Mouse (Mus musculus): Measurements from ENCODE around the gene Scn3b.

DNA sequence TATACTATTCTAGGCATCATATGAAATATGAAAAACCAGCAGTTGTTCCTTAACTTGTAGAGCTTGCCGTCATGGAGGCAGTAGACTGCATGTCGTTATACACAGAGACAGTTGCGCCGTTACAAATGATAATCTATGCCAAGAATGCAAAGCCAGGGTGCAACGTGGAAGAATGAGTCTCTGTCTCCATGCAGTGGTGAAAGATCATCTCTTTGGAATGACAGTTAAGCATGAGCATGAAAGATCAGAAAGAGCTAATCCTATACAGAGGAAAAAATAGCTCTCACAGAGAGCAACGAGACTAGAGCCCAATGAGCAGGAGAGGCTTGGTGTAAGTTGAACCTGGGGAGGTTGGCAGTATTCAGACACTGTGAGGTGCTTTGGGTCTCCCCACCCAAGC lies 22.3 kb upstream of the Scn3b start:
- TF ChIP-seq EP300 (IDR thresholded peaks at IDR 0.05; ENCODE audit: low read depth) (no peak), CTCF (IDR thresholded peaks at IDR 0.05; ENCODE audit: low read depth) (no peak)
